Mouse (Mus musculus) common myeloid progenitor, adult 5-6 weeks (primary cell): ENCODE results near the gene Nupr1. TPM values are rescaled to one million over a fixed set of nuclear protein-coding genes. Genes with fewer than 3 reads are reported as not detected.

Source experiments
- ATAC-seq: replicated peaks from 2 replicates; pipeline ENCODE4 v1.8.0; 2016; ENCODE audit warnings: low read depth, mild to moderate bottlenecking, moderate TSS enrichment, inconsistent platforms; ENCODE audit not compliant: poor library complexity, severe bottlenecking
- total RNA-seq: library from RNA; stranded (forward); fragments of 200-1000, 187-1606 nt; gene quantifications from 2 replicates; pipeline ENCODE4 v1.2.3, GENCODE M21; 2017

The Nupr1 gene
- total RNA-seq, 1 experiment from 2014 or later: 2.8 TPM

DNA sequence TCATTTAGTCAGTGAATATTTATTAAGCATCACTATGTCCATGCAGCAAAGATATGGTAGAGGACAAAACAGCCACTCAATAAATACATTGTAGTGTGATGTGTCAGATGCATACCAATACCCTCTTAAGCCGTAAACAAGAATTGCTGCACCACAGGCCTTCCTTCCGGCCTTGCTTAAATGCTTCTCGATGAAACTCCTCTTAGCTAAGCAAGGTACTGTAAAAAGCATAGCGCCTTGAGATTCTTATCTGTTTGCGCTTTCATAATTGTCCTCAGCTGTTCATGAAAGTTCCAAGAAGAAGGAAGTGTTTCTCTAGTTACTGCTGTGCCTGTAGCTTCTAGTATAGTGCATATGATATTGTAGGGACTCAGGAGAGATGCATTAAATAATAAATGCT lies 24.1 kb downstream of the Nupr1 start:
- ATAC-seq: peak; percentile 62

DNA sequence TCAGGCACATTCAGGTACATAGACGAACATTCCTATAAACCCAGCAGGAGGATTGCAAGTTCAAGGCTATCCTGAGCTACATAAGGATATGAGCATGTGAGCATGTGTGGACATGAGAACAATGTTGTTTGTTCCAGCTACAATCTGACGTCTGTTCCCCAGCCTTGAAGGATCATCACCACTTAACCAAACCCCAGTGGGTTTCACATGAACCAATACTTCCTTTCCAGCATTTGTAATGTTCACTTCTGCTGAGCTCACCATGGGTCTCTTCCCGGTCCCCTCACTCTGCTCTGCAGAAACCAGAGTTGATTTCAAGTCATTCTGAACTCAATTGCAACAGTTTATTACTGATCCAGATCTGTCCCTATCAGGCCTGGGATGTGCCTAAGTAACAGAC lies 28.0 kb downstream of the Nupr1 start:
- ATAC-seq: peak; percentile 36

DNA sequence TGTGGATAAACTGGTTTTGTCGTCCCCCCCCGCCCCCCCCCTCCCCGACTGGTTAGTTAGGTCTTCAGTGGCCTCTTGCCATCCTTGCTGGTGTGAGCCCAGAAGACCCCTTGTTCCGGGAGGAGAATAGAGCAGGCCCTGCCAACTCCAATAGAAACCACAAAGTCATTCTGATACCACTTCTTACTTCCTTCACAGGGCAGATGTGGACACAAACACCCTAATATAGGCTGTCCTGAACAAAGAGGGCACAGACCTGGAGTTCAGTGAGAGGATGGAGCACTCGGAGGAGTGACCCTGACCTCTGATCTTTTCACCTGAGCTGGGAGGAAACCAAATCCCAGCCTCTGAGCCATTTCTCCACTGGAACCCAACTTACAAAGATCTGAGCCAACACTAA lies 28.8 kb downstream of the Nupr1 start:
- peak; percentile 48; the same call in 1 of the 2 replicates for ATAC-seq

DNA sequence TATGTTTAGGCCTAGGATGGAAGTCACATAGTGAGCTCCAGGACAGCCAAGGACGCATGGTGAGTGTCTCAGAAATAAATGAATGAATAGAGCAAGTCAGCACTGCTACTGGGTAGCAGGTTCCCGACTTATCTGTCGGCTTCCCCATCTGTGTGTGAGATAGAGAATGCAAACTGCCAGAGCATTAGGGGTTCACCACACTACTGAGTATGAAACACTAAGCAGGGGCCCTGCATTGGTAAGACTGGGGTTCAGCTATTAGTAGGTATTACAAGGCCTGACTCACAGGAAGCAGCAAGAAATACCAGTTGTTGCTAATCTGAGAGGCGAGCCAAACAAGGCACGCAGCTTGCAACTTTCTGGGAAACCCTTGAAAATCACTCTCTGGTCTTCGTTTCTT lies 31.7 kb downstream of the Nupr1 start:
- ATAC-seq: no peak

DNA sequence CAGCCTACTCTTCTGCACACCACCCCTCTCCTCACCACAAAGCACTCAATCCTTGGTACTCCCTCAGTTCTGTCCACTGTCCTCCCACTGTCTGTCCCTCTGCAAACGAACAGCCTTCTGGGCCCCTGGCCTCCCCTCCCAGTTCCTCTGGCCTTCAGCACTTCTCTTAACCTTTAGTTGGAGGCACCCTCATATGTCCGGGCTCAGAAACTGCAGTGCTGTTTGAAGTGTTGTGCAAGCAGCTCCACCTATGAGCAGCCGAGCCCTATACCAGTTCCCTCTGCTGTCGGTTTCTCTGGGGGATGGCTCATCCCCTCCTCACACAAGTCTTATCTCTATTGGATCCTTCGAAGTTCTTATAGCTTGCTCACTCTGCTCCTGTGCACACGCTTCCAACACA lies 34.2 kb downstream of the Nupr1 start:
- peak; percentile 57 for ATAC-seq

DNA sequence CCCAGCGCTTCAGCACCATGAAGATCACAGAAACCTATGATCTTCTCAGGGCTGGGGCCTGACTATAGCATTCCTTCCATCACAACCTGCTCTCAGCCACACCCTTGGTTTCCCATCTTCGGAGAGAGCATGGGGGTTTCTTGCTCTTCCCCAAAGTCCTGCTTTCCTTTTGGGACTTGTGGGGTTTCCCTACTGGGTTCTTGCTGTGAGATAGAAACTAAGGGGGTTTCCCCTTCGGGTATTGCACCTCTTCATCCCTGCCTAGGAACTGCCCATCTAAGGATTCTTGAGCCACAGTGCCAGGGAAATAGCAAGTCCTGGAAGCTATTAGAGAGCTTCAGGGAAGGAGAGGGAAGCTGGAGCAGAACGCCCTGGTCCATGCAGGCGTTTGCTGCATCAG lies 34.8 kb downstream of the Nupr1 start:
- ATAC-seq: no peak

DNA sequence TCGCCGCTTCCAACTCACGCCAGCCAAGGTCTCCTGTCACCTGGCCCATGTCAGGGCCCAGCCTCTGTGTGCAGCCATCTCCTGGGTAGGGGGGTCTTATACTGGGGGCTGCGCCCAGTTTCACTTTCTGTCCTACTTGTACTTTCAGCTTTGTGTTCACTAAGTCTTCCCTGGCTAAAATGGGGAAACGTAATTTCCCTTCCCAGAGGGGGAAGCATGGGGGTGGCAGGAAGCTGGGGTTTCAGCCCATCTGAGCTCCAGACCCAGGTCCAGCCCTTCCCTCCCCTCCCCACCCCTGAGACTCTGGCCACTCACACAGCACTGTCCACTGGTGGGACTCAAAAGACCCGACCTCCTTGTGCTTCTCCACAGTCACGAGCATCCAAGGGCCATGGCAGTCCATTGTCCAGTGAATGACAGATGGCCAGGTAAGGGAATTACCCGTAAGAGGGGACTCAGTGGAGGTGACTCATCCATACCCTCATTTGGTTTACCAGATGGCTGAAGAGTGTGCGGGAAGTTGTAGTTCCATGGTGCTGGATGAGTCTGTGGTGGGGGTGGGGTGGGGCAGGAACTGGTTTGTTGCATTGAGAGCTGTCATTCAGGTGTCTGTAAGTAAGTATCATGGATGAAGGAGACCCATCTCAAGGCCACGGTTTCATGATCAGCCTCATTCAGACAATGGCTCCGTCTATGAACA lies 35.6 kb downstream of the Nupr1 start, which contains the start of gene Il27:
Gene Il27 (minus strand): TSS at position 80 of the 700 bp plus-strand sequence.
- peak; percentile 45 for ATAC-seq

DNA sequence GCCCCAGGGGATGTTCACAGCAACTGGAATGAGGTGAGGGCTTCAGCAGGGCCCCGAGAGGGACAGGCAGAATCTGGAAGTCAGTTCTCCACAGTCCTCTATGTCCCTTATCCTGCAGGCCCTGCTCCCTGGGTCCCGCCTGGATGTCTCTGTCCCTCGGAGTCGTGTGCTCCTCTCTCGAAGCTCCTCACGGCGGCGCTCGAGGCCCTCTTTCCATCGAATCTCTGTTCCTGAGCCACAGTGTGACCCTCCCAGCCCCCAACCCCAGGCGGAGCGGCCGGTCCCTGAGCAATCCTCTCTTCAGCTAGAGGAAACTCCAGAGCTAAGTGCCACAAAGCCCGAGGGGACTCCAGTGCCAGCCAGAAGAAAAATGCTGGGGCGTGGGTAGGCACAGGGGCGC lies 42.9 kb downstream of the Nupr1 start:
- ATAC-seq: no peak

DNA sequence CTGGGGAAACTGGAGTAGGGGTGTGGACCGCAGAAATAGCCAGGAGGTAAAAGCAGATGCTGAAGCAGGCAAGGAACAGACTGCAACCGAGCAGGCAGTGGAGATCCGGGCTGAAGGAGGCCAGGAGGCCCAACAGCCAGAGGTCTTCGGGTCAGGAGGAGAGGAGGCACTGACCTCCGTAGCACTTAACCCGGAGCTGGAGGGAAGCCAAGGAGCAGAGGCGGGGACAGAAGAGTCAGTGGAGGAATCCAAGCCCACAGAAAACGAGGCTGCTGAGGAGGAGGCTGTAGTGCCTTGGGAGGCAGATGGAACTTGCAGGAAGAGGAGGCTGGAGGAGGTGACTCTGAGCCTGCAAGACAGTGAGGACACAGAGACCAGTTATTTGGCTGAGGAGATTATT lies 43.8 kb downstream of the Nupr1 start:
- ATAC-seq: no peak

- ATAC-seq: no peak
These were observed 44.9 kb downstream of the Nupr1 start, which contains the start of gene Cln3 for GRCm38 (mm10) chr7:126585717-126586116. TSS of gene Cln3 (minus strand) at chr7:126585817.

DNA sequence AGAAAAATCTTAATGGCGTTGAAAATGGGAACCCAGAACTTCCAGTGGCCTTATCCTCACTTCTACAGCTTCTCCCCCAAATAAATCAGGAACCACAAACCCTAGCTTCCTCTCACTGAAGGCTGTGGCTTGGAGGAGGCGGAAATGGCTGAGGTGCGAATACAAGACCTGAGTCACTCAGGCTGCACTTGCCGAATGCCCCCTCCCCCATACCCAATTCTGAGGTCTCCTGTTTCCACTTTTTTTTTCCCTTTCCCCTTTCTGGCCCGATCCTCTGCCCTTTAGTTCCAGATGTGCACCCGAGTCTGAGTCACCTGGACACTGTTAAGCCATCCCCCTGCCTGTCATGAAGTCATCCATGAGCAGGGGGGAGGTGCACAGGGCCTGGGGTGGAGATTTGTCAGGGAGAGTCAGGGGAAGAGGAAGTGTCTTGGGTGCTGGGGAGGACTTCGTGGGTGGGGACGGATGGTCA lies 46.1 kb downstream of the Nupr1 start, which contains the start of gene Apobr:
Gene Apobr (plus strand): TSS at position 437 of the 472 bp plus-strand sequence.
- peak; percentile 70 for ATAC-seq

DNA sequence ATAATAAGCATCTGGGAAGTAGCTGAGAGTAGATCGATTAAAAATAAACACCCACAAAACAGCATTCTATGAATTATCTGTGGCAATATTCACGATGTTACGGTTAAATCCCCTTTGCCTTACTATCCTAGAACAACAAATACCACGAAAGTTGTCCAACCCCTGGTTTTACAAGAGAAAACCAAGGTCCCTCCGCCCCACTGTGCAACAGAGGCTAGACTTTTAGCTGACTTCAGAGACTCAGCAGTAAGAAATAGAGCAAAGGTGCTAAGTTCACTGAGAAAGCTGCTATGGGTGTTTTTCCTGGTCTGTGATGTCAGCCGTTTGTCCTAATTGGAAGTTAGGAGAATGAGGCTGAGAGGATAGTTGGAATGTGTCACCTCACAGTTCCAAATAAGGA lies 46.9 kb downstream of the Nupr1 start:
- ATAC-seq: no peak

- peak; percentile 46; the same call in 1 of the 2 replicates for ATAC-seq
These were observed 47.4 kb downstream of the Nupr1 start for GRCm38 (mm10) chr7:126583251-126583709.

- ATAC-seq: no peak
These were observed 47.9 kb downstream of the Nupr1 start for GRCm38 (mm10) chr7:126582759-126583158.

DNA sequence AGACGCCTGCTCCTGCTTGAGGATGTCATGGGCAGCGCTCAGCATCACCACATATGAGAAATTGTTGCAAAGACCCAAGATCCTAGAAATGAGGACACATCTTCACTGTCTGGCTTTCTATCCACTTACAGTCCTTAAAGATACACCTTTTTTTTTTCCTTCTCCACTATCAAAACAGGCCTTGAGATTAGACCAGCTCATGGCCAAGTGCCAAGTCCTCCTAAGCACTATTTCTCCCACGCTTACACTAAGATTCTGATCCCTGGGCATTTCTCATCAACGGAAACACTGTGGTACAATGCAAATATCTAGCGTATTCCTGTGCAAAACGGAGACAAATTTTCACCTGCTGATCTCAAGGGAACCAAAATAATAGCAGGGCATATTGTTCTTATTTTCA lies 49.0 kb downstream of the Nupr1 start:
- ATAC-seq: no peak

- ATAC-seq: no peak
These were observed 51.5 kb downstream of the Nupr1 start for GRCm38 (mm10) chr7:126579172-126579571.

DNA sequence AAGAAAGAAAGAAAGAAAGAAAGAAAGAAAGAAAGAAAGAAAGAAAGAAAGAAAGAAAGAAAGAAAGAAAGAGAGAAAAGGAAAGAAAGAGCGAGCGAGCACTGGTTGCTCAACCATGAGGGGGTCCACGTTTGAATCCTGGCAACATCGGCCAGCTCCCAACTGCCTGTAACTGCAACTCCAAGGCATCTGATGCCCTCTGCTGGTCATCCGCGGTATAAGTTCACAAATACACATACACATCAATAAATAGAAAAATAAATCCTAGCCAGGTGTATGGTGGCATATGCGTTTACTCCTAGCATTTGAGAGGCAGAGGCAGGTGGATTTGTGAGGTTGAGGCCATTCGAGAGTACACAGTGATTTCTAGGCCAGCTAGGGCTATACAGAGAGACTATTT lies 53.7 kb downstream of the Nupr1 start:
- peak; percentile 59; the same call in 1 of the 2 replicates for ATAC-seq

Other genes starting within 250 kb of the Nupr1 start
- gene Nfatc2ip, start 234.1 kb downstream of the Nupr1 start, total RNA-seq: 18.2 and 24.4 TPM in 2 replicates
- gene Cd19, start 216.0 kb downstream of the Nupr1 start, total RNA-seq: 0.32 TPM in 1 of 2 replicates, not detected in the other
- 22.5 and 23.1 TPM in 2 replicates for gene Rabep2, start 202.1 kb downstream of the Nupr1 start, total RNA-seq
- 0.41 TPM in 1 of 2 replicates, not detected in the other for gene Atp2a1, start 167.8 kb downstream of the Nupr1 start, total RNA-seq
- 16.6 and 17.3 TPM in 2 replicates for gene Sh2b1, start 155.4 kb downstream of the Nupr1 start, total RNA-seq
- 92.3 and 108 TPM in 2 replicates for gene Tufm, start 143.5 kb downstream of the Nupr1 start, total RNA-seq
- 37.0 and 51.1 TPM in 2 replicates for gene Atxn2l, start 127.4 kb downstream of the Nupr1 start, total RNA-seq
- 231 and 257 TPM in 2 replicates for gene Eif3c, start 64.5 kb downstream of the Nupr1 start, total RNA-seq
- 5.7 and 6.5 TPM in 2 replicates for gene Apobr, start 45.9 kb downstream of the Nupr1 start, total RNA-seq
- 18.1 and 21.2 TPM in 2 replicates for gene Cln3, start 45.0 kb downstream of the Nupr1 start, total RNA-seq
- gene Il27, start 35.9 kb downstream of the Nupr1 start, total RNA-seq: 0.23 TPM in 1 of 2 replicates, not detected in the other
- 40.8 and 51.8 TPM in 2 replicates for gene Sgf29, start 18.4 kb upstream of the Nupr1 start, total RNA-seq
- 0.37 TPM in 1 of 2 replicates, not detected in the other for gene Sult1a1, start 45.6 kb upstream of the Nupr1 start, total RNA-seq
- gene Bola2, start 64.5 kb upstream of the Nupr1 start, total RNA-seq: 119 and 144 TPM in 2 replicates
- gene Slx1b, start 64.9 kb upstream of the Nupr1 start, total RNA-seq: 3.4 and 6.0 TPM in 2 replicates
- gene Coro1a, start 76.9 kb upstream of the Nupr1 start, total RNA-seq: 301 and 302 TPM in 2 replicates
- gene Mapk3, start 128.7 kb upstream of the Nupr1 start, total RNA-seq: 23.0 and 28.2 TPM in 2 replicates
- 2.3 and 5.1 TPM in 2 replicates for gene Gdpd3, start 135.5 kb upstream of the Nupr1 start, total RNA-seq
- gene Ypel3, start 146.1 kb upstream of the Nupr1 start, total RNA-seq: 38.9 and 42.7 TPM in 2 replicates
- gene Tbx6, start 150.6 kb upstream of the Nupr1 start, total RNA-seq: not detected in 2 replicates
- 120 and 125 TPM in 2 replicates for gene Ppp4c, start 161.6 kb upstream of the Nupr1 start, total RNA-seq
- not detected in 2 replicates for gene Fam57b, start 166.8 kb upstream of the Nupr1 start, total RNA-seq
- gene 4930451I11Rik, start 200.8 kb upstream of the Nupr1 start, total RNA-seq: not detected in 2 replicates
- gene Doc2a, start 216.6 kb upstream of the Nupr1 start, total RNA-seq: not detected in 2 replicates
- gene Hirip3, start 231.1 kb upstream of the Nupr1 start, total RNA-seq: 283 and 331 TPM in 2 replicates
- 33.4 and 43.2 TPM in 2 replicates for gene Ino80e, start 231.5 kb upstream of the Nupr1 start, total RNA-seq